Mouse (Mus musculus): Measurements from ENCODE around the gene Ccdc96.

Gene Ccdc96

GRCm38 (mm10) chr5:36484171-36484990 lies at the start of gene Ccdc96, which contains the start of gene Tada2b:
TSS of gene Ccdc96 (plus strand) at chr5:36484588.
TSS of gene Tada2b (minus strand) at chr5:36484285.
- CTCF ChIA-PET, result interaction anchor here in 3 of 4 experiments (0.7 to 2.2 kb wide), 7 partner anchors 10 to 258 kb away, joined by 3 to 12 read pairs (median 4); partner anchors contain the start of gene Grpel1 (in 1 of the 3)
- POLR2A ChIA-PET, result interaction anchor here in 3 of 4 experiments (0.6 to 18.5 kb wide), 13 partner anchors 10 to 228 kb away, joined by 3 to 194 read pairs (median 9); partner anchors contain the start of gene Grpel1 (in 3 of the 3)

GRCm38 (mm10) chr5:36436858-36437257 lies 47.5 kb upstream of the Ccdc96 start:
- ChIA-PET POLR2A (interaction anchor here in 2 of 4 experiments (1.3 to 1.5 kb wide), 2 partner anchors 9 to 22 kb away, joined by 3 to 5 read pairs; no protein-coding TSS in a partner anchor), CTCF (interaction anchor here in 2 of 4 experiments (0.9 to 1.0 kb wide), 2 partner anchors 41 to 455 kb away, joined by 3 read pairs; no protein-coding TSS in a partner anchor)

- CTCF ChIA-PET, result interaction anchor here in 1 of 4 experiments (0.5 kb wide), 1 partner anchor 43 kb away, joined by 3 read pairs; the partner anchor contains the start of gene Sorcs2
- POLR2A ChIA-PET, result interaction anchor here in 3 of 4 experiments (0.7 to 1.1 kb wide), 3 partner anchors 10 to 24 kb away, joined by 3 to 5 read pairs (median 3); partner anchors contain the start of gene Grpel1 (in 2 of the 3)
Measured at GRCm38 (mm10) chr5:36440741-36441140, 43.6 kb upstream of the Ccdc96 start.

GRCm38 (mm10) chr5:36444611-36445010 lies 39.8 kb upstream of the Ccdc96 start:
- CTCF ChIA-PET, result no interaction called here
- POLR2A ChIA-PET, result interaction anchor here in 2 of 4 experiments (1.0 to 2.8 kb wide), 4 partner anchors 8 to 267 kb away, joined by 3 to 12 read pairs (median 4); partner anchors contain the start of gene Grpel1 (in 1 of the 2)

- CTCF ChIA-PET, result no interaction called here
Measured at GRCm38 (mm10) chr5:36445028-36445427, 39.4 kb upstream of the Ccdc96 start.

GRCm38 (mm10) chr5:36446166-36446890 lies 38.1 kb upstream of the Ccdc96 start:
- ChIA-PET POLR2A (interaction anchor here in 3 of 4 experiments (0.6 to 2.8 kb wide), 8 partner anchors 9 to 221 kb away, joined by 3 to 12 read pairs (median 3); partner anchors contain the start of gene Grpel1 (in 2 of the 3)), CTCF (no interaction called here)

More at GRCm38 (mm10) chr5:36445028-36445427, 39.4 kb upstream of the Ccdc96 start:
- POLR2A ChIA-PET, result interaction anchor here in 3 of 4 experiments (0.6 to 2.8 kb wide), 7 partner anchors 8 to 714 kb away, joined by 3 to 12 read pairs (median 4); partner anchors contain the start of gene Grpel1 (in 1 of the 3)

GRCm38 (mm10) chr5:36447872-36448271 lies 36.5 kb upstream of the Ccdc96 start:
- ChIA-PET CTCF (no interaction called here), POLR2A (interaction anchor here in 3 of 4 experiments (0.9 to 2.4 kb wide), 4 partner anchors 13 to 17 kb away, joined by 3 to 10 read pairs (median 3); partner anchors contain the start of gene Grpel1 (in 3 of the 3))

GRCm38 (mm10) chr5:36449710-36450358 lies 34.6 kb upstream of the Ccdc96 start:
- ChIA-PET POLR2A (no interaction called here), CTCF (interaction anchor here in 2 of 4 experiments (0.6 to 1.1 kb wide), 2 partner anchors 18 to 52 kb away, joined by 3 read pairs; partner anchors contain the start of gene Sorcs2 (in 1 of the 2))

GRCm38 (mm10) chr5:36451119-36451518 lies 33.3 kb upstream of the Ccdc96 start:
- POLR2A ChIA-PET, result no interaction called here

GRCm38 (mm10) chr5:36451872-36452389 lies 32.5 kb upstream of the Ccdc96 start:
- POLR2A ChIA-PET, result interaction anchor here in 1 of 4 experiments (2.8 kb wide), 1 partner anchor 12 kb away, joined by 14 read pairs; the partner anchor contains the start of gene Grpel1

More at GRCm38 (mm10) chr5:36451119-36451518, 33.3 kb upstream of the Ccdc96 start:
- CTCF ChIA-PET, result interaction anchor here in 3 of 4 experiments (0.7 to 1.1 kb wide), 3 partner anchors 45 to 491 kb away, joined by 3 to 6 read pairs (median 3); partner anchors contain the start of gene Sorcs2 (in 1 of the 3)

GRCm38 (mm10) chr5:36452821-36453220 lies 31.6 kb upstream of the Ccdc96 start:
- ChIA-PET POLR2A (interaction anchor here in 3 of 4 experiments (0.8 to 2.8 kb wide), 6 partner anchors 9 to 276 kb away, joined by 3 to 14 read pairs (median 4); partner anchors contain the start of gene Grpel1 (in 3 of the 3)), CTCF (interaction anchor here in 1 of 4 experiments (0.6 kb wide), 1 partner anchor 419 kb away, joined by 5 read pairs; no protein-coding TSS in a partner anchor)

More at GRCm38 (mm10) chr5:36451872-36452389, 32.5 kb upstream of the Ccdc96 start:
- CTCF ChIA-PET, result no interaction called here

- ChIA-PET CTCF (interaction anchor here in 2 of 4 experiments (0.7 to 1.4 kb wide), 3 partner anchors 282 to 373 kb away, joined by 3 to 4 read pairs (median 3); partner anchors contain the start of gene Man2b2 (in 1 of the 2)), POLR2A (interaction anchor here in 2 of 4 experiments (0.6 kb wide), 2 partner anchors 394 to 445 kb away, joined by 3 read pairs; no protein-coding TSS in a partner anchor)
Measured at GRCm38 (mm10) chr5:36457706-36458105, 26.7 kb upstream of the Ccdc96 start.

- CTCF ChIA-PET, result interaction anchor here in 1 of 4 experiments (0.9 to 1.4 kb wide), 2 partner anchors 281 to 372 kb away, joined by 3 read pairs; partner anchors contain the start of gene Man2b2
- POLR2A ChIA-PET, result no interaction called here
Measured at GRCm38 (mm10) chr5:36458926-36459325, 25.5 kb upstream of the Ccdc96 start.

- ChIA-PET POLR2A (interaction anchor here in 3 of 4 experiments (0.6 to 7.7 kb wide), 3 partner anchors 20 to 1856 kb away, joined by 3 to 194 read pairs (median 3); partner anchors contain the start of genes Ccdc96 (in 1 of the 3) and Tada2b (in 1 of the 3)), CTCF (interaction anchor here in 3 of 4 experiments (0.7 to 4.3 kb wide), 8 partner anchors 13 to 425 kb away, joined by 3 to 28 read pairs (median 4); partner anchors contain the start of gene Sorcs2 (in 1 of the 3))
Measured at GRCm38 (mm10) chr5:36460712-36461111, 23.7 kb upstream of the Ccdc96 start.

GRCm38 (mm10) chr5:36461231-36461630 lies 23.2 kb upstream of the Ccdc96 start:
- POLR2A ChIA-PET, result interaction anchor here in 3 of 4 experiments (0.6 to 7.7 kb wide), 3 partner anchors 20 to 1855 kb away, joined by 3 to 194 read pairs (median 3); partner anchors contain the start of genes Ccdc96 (in 1 of the 3) and Tada2b (in 1 of the 3)
- CTCF ChIA-PET, result interaction anchor here in 2 of 4 experiments (1.0 to 4.3 kb wide), 5 partner anchors 13 to 281 kb away, joined by 3 to 28 read pairs (median 3); partner anchors contain the start of gene Sorcs2 (in 1 of the 2)

GRCm38 (mm10) chr5:36462810-36463209 lies 21.6 kb upstream of the Ccdc96 start:
- ChIA-PET CTCF (interaction anchor here in 3 of 4 experiments (0.5 to 4.3 kb wide), 15 partner anchors 9 to 429 kb away, joined by 3 to 28 read pairs (median 4); partner anchors contain the start of gene Sorcs2 (in 1 of the 3)), POLR2A (interaction anchor here in 3 of 4 experiments (0.6 to 7.7 kb wide), 8 partner anchors 9 to 277 kb away, joined by 3 to 194 read pairs (median 8); partner anchors contain the start of genes Ccdc96 (in 1 of the 3), Tada2b (in 1 of the 3) and Tbc1d14 (in 1 of the 3))
